Mouse (Mus musculus) layer of hippocampus, adult 2 months (tissue): Measurements from ENCODE around the gene Tmem97. TPM values are rescaled to one million over a fixed set of nuclear protein-coding genes. Genes with fewer than 3 reads are reported as not detected.

Experiments used
- DNase-seq, 2 experiments: peaks; one replicate each; pipeline ENCODE4 v3.0.0; 2022; ENCODE audit warnings: low spot score in 2 of 2
- H3K27ac ChIP-seq: fragments of 200-600 bp; 2 replicates; pipeline ENCODE4 v1.8.1; 2022
- H3K4me3 ChIP-seq: fragments of 200-600 bp; 2 replicates; pipeline ENCODE4 v1.8.1; 2022; ENCODE audit warnings: mild to moderate bottlenecking
- CTCF ChIP-seq: fragments of 200-600 bp; conservative IDR thresholded peaks from 2 replicates; pipeline ENCODE4 v1.8.1; 2022; ENCODE audit warnings: antibody characterized with exemption, mild to moderate bottlenecking, moderate library complexity
- total RNA-seq, 2 experiments: library from RNA; stranded (reverse); gene quantifications; 2 replicates each; pipeline ENCODE4 v1.2.3; 2021

The Tmem97 gene
- total RNA-seq, 2 experiments from 2014 or later: 10.6 to 12.2 TPM

DNA sequence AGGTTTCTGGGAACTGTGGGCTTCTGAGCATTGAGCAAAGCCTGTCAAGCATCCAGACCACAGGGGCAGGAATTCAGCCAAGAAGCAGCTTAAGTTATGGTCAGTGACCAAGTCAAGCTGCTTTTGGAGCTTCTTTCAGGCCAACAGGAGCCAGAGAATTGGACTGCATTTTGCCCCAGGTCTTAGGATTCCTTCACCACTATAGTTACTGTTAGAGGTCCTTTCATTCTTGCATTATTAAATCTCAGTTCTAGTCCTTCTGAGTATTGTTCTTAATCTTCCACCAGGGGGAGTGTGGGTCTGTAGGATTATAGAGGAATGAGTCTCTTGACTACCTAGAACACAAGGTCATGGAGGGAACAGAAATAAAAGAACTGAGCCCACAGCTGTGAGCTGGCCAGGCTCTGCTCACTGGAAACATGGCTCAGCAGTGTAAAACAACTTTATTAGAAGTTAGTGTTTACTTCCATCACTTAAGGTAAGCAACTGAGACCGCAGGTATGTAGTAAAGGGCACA is 28.0 kb downstream of the Tmem97 start:
- no peak for DNase-seq
- peak; percentile 77 for TF ChIP-seq CTCF
- Histone ChIP-seq H3K4me3 (no peak overlapping the region), H3K27ac (peak overlapping the region; percentile 56; the same call in 1 of the 2 replicates)

DNA sequence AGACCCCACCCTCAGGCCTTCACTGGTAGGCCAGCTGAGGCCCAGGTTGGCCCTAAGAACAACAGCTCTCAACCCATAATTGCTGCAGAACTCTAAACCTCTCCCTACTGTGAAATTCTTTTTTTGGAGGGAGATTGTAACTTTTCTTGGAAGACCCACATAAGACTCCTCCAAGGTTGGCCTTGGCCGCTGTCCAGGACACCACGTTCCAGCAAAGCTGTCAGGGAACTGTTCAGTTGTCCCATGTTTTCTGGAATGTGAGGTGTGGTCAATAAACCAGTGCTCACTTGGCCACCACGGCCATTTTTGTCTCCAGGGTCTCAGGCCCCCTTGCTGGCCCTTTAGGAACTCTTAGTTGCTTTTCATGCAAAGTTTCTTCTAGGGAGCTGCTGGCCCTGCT is 28.7 kb downstream of the Tmem97 start:
- H3K27ac ChIP-seq: peak overlapping the region; percentile 24; the same call in 1 of the 2 replicates
- no peak for DNase-seq
- TF ChIP-seq CTCF: no peak
- no peak overlapping the region for H3K4me3 ChIP-seq

GRCm38 (mm10) chr11:78518931-78519330 is 31.6 kb downstream of the Tmem97 start:
- Histone ChIP-seq H3K4me3 (no peak overlapping the region), H3K27ac (no peak overlapping the region)
- TF ChIP-seq CTCF: no peak
- no peak for DNase-seq

GRCm38 (mm10) chr11:78515549-78516325 is 34.8 kb downstream of the Tmem97 start:
- DNase-seq: no peak
- TF ChIP-seq CTCF: peak; percentile 60
- Histone ChIP-seq H3K4me3 (no peak overlapping the region), H3K27ac (no peak overlapping the region)

DNA sequence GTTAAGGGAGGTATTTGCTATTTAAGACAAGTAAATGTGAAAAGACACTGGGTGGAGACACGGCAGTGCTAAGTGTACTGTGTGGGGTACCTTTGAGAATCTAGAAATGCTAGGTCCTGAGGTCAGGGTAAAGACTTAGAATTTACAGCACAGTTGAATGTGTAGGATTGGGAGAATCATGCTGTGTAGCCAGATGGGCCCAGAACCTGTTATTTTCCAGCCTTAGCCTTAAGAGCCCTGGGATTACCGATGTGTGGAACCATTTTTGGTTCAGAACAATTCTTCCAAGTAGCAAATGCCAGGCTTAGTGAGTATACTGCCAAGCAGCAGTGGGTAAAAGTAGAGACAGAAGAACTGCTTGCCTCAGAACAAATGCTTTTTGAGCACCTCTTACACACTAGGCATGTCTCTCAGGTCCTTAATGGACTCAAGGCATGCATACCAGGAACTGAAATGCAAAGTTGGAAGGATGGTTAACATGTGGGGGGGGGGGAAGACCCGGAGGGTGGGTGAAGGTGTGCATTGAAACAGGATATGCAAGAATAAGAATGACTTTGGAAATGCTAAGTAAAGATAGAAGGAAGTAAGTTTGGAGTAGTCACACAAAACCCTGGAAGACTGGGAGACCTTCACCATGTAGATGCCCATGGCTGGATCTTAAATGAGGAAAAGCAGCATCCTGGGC is 37.3 kb downstream of the Tmem97 start:
- Histone ChIP-seq H3K4me3 (peak overlapping the region; percentile 85), H3K27ac (peak overlapping the region; percentile 96; the same call in 1 of the 2 replicates)
- DNase-seq: no peak
- no peak for TF ChIP-seq CTCF

DNA sequence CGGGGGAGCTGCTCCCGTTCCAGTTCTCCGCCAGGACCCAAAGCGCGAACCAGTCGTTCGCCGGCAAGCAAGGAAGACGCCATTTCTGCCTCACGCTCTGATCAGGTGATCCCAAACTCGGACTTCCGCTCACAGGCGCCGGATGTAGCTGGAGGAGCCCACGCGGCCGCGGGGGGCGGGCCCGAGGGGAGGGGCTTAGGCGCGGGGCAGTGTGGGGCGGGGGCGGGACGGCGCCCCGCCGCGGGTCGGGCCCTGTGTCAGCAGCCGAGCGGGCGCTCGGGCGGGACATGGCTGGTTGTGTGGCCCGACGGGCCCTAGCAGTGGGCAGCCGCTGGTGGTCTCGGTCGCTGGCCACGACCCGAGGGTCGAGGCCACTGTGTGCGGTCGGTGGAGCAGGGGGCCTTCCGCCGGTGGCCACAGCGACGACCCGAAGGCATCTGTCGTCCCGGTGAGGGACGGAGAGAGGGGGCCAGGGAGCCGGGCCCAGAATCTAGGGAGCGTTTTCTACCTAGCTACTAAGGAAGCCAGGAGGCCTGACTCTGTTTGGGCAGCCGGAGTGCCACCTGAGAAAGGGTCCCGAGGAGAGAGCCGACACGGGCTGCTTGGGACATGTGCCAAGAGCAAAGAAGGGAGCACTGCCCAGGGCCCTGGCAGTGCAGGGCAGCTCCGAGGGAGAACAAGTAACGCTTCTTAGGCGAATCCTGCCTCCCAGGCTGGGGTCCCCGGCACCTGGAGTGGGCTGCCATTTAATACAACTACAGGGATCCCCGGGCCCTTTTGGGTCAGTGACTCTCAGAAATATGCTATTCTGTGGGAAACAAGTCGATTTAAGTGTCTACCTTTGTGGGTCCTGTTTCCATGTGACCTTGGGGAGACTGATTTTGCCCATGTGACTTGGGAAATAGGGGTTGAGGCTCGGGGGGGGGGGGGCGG is 38.3 kb downstream of the Tmem97 start, which contains the start of the genes Tmem199 and Poldip2:
Tmem199 (minus strand) TSS at position 148 of the 933 bp plus-strand sequence.
Poldip2 (plus strand) TSS at position 169 of the 933 bp plus-strand sequence.
- TF ChIP-seq CTCF: no peak

GRCm38 (mm10) chr11:78509148-78509547 is 41.4 kb downstream of the Tmem97 start:
- DNase-seq: no peak
- no peak overlapping the region for H3K27ac ChIP-seq
- peak; percentile 75 for TF ChIP-seq CTCF
- no peak overlapping the region for H3K4me3 ChIP-seq

More for the DNA sequence above, 38.3 kb downstream of the Tmem97 start, which contains the start of the genes Tmem199 and Poldip2:
- peak within 1 kb of the TSS; percentile 85 for H3K4me3 ChIP-seq
- DNase-seq: peak; percentile 89 to 90
- H3K27ac ChIP-seq: peak within 1 kb of the TSS; percentile 96

DNA sequence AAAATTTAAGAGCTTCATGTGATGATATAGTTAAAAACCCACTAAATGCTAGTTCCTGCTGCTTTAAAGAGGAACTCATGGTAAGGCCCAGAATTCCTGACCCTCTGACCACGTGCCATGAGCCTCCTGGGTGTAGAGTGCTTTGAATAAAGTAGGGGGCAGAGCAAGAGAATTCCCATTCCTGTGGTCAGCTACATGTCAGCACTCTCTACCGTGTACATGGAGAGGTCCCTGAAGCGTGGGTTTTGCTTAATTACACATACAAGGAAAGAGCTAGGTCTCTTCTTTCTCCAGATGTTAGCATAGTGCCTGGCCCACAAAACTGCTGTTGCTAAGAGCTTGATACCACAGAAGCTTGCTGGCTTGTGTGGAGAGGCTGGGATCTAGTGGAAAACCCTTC is 45.1 kb downstream of the Tmem97 start:
- no peak overlapping the region for H3K4me3 ChIP-seq
- DNase-seq: no peak
- H3K27ac ChIP-seq: no peak overlapping the region
- no peak for TF ChIP-seq CTCF

GRCm38 (mm10) chr11:78502909-78503650 is 47.5 kb downstream of the Tmem97 start, which contains the start of gene Sebox:
Sebox (plus strand) TSS chr11:78503447.
- TF ChIP-seq CTCF: no peak
- DNase-seq: peak; percentile 66 to 69
- no peak within 1 kb of the TSS for H3K4me3 ChIP-seq
- peak within 1 kb of the TSS; percentile 77 for H3K27ac ChIP-seq

- Histone ChIP-seq H3K4me3 (no peak overlapping the region), H3K27ac (no peak overlapping the region)
- no peak for DNase-seq
- no peak for TF ChIP-seq CTCF
Observed at GRCm38 (mm10) chr11:78501529-78501928, 49.0 kb downstream of the Tmem97 start.

DNA sequence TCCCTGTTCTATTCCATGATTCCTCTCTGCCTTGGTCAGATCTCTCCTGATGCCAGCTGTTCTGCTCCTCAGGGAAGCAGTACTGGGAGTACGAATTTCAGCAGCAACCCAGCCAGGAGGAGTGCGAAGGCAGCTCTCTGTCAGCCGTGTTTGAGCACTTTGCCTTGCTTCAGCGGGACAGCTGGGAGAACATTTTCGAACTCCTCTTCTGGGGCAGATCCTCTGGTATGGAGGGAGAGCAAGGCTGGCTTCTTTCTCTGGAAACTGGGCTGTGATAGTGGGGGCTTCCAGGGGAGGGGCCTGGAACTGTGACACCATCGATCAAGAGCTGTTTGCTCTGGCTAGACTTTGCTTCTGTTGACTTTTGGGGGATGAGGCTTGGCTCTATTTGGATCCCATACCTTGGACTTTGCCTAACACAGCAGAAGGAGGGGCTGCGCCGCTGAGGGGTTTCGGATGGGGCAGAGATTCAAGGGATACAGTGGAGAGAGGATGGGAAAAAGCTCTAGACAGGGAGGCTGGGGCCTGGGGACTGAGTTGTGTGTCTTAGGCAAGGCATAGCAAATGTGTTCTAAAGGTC is 49.9 kb downstream of the Tmem97 start:
- DNase-seq: no peak
- Histone ChIP-seq H3K27ac (no peak overlapping the region), H3K4me3 (peak overlapping the region; percentile 3; the same call in 1 of the 2 replicates)
- TF ChIP-seq CTCF: no peak

DNA sequence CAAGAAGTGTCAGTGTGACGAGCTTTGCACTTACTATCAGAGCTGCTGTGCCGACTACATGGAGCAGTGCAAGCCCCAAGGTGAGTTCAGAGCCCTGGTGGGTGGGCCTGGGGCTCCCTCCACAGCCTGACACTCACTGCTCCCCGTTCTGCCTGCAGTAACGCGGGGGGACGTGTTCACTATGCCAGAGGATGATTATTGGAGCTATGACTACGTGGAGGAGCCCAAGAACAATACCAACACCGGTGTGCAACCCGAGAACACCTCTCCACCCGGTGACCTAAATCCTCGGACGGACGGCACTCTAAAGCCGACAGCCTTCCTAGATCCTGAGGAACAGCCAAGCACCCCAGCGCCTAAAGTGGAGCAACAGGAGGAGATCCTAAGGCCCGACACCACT is 51.0 kb downstream of the Tmem97 start:
- peak overlapping the region; percentile 9; the same call in 1 of the 2 replicates for H3K4me3 ChIP-seq
- TF ChIP-seq CTCF: no peak
- DNase-seq: no peak
- no peak overlapping the region for H3K27ac ChIP-seq
